Mouse (Mus musculus) hindbrain, embryonic 11.5 days (tissue): Measurements from ENCODE around the gene Olfr524. TPM values are rescaled to one million over a fixed set of nuclear protein-coding genes. Genes with fewer than 3 reads are reported as not detected.

Experiments
- ATAC-seq: fragments of 200-750 bp; cut with Nextera tagmentation; 2 replicates; pipeline ENCODE4 v1.8.0; 2017; ENCODE audit warnings: mild to moderate bottlenecking, moderate TSS enrichment, moderate library complexity; ENCODE audit not compliant: low FRiP score
- DNase-seq: peaks from one replicate; pipeline ENCODE4 v3.0.0-alpha.2; 2015; ENCODE audit warnings: low spot score
- H3K27ac ChIP-seq: fragments of 300-500 bp; sonication (generic); 2 replicates; pipeline ENCODE4 v1.5.1; 2014; ENCODE audit warnings: mild to moderate bottlenecking, low read depth, low read length
- H3K27me3 ChIP-seq: fragments of 300-500 bp; sonication (generic); 2 replicates; pipeline ENCODE4 v1.6.1; 2014; ENCODE audit warnings: mild to moderate bottlenecking, low read length, moderate library complexity, mixed read lengths; ENCODE audit not compliant: control insufficient read depth, insufficient read depth
- H3K36me3 ChIP-seq: fragments of 300-500 bp; sonication (generic); 2 replicates; pipeline ENCODE4 v1.6.1; 2014; ENCODE audit warnings: mild to moderate bottlenecking, low read length, moderate library complexity, mixed read lengths; ENCODE audit not compliant: control insufficient read depth, insufficient read depth
- H3K4me1 ChIP-seq: fragments of 300-500 bp; sonication (generic); replicated peaks from 2 replicates; pipeline ENCODE4 v1.6.1; 2014; ENCODE audit warnings: low read length, mixed read lengths; ENCODE audit not compliant: control insufficient read depth, insufficient read depth
- H3K4me2 ChIP-seq: fragments of 300-500 bp; sonication (generic); replicated peaks from 2 replicates; pipeline ENCODE4 v1.6.1; 2014; ENCODE audit warnings: mild to moderate bottlenecking, low read depth, low read length
- H3K4me3 ChIP-seq: fragments of 300-500 bp; sonication (generic); 2 replicates; pipeline ENCODE4 v1.5.1; 2014; ENCODE audit warnings: low read depth, low read length
- H3K9ac ChIP-seq: fragments of 300-500 bp; sonication (generic); 2 replicates; pipeline ENCODE4 v1.6.1; 2014; ENCODE audit warnings: low read depth, low read length
- H3K9me3 ChIP-seq: fragments of 300-500 bp; sonication (generic); 2 replicates; pipeline ENCODE4 v1.6.1; 2016; ENCODE audit warnings: low read length; ENCODE audit not compliant: control insufficient read depth
- WGBS: fragments of 180-500 bp; shearing (Covaris S2); extraction: QIAGEN DNeasy Blood & Tissue Kit; methylation state at CpG from one replicate; pipeline ENCODE4 v1.1.7; 2014; 5-methylcytosine and 5-hydroxymethylcytosine counted together
- polyA plus RNA-seq: library from polyadenylated mRNA; unstranded; fragments of >200 nt; fragmentation: Nextera tagmentation; extraction: Ambion mirVana; gene quantifications from 2 replicates; pipeline ENCODE4 v1.2.1, GENCODE M21; 2014

Gene Olfr524
- polyA plus RNA-seq = not detected in 2 replicates

GRCm38 (mm10) chr7:140205864-140206263 is at the start of gene Olfr524:
Gene Olfr524, minus strand, starts transcription at chr7:140205964.
- Histone ChIP-seq H3K27ac (no peak within 1 kb of the TSS), H3K36me3 (no peaks in the 10 kb centered on the region), H3K27me3 (no peaks in the 10 kb centered on the region), H3K9ac (no peak within 1 kb of the TSS), H3K4me2 (no peak within 1 kb of the TSS), H3K4me3 (no peak within 1 kb of the TSS), H3K4me1 (no peaks in the 10 kb centered on the region), H3K9me3 (no peaks in the 10 kb centered on the region)
- DNase-seq = no peak
- ATAC-seq = no peak

GRCm38 (mm10) chr7:140253780-140254299 is 48.1 kb upstream of the Olfr524 start:
- Histone ChIP-seq H3K27me3 (no peaks in the 10 kb centered on the region), H3K9ac (no peak overlapping the region), H3K27ac (no peak overlapping the region), H3K4me2 (no peak overlapping the region), H3K9me3 (no peaks in the 10 kb centered on the region), H3K4me1 (no peaks in the 10 kb centered on the region), H3K36me3 (no peaks in the 10 kb centered on the region), H3K4me3 (no peak overlapping the region)
- DNase-seq (no peak), ATAC-seq (no peak)
- WGBS = 84% methylated on average over 7 of the region's 7 CpGs

- Histone ChIP-seq H3K36me3 (no peaks in the 10 kb centered on the region), H3K27ac (no peak within 1 kb of the TSS), H3K4me3 (no peak within 1 kb of the TSS), H3K9me3 (no peaks in the 10 kb centered on the region), H3K4me2 (no peak within 1 kb of the TSS), H3K27me3 (no peaks in the 10 kb centered on the region), H3K4me1 (no peaks in the 10 kb centered on the region), H3K9ac (no peak within 1 kb of the TSS)
- WGBS = 85% methylated on average over 4 of the region's 4 CpGs
- no peak for DNase-seq
- ATAC-seq = no peak
Observed at GRCm38 (mm10) chr7:140247216-140247615, 41.5 kb upstream of the Olfr524 start, which contains the start of gene 5830411N06Rik. Gene 5830411N06Rik, plus strand, starts transcription at chr7:140247284.

GRCm38 (mm10) chr7:140233696-140234095 is 27.9 kb upstream of the Olfr524 start:
- ATAC-seq (no peak), DNase-seq (no peak)
- Histone ChIP-seq H3K4me2 (no peak overlapping the region), H3K27ac (no peak overlapping the region), H3K9ac (no peak overlapping the region), H3K4me3 (no peak overlapping the region), H3K27me3 (no peaks in the 10 kb centered on the region), H3K36me3 (no peaks in the 10 kb centered on the region), H3K9me3 (no peaks in the 10 kb centered on the region), H3K4me1 (no peaks in the 10 kb centered on the region)
- WGBS = 93% methylated on average over 3 of the region's 3 CpGs

GRCm38 (mm10) chr7:140231026-140231425 is 25.3 kb upstream of the Olfr524 start:
- ATAC-seq (no peak), DNase-seq (no peak)
- Histone ChIP-seq H3K27ac (no peak overlapping the region), H3K27me3 (no peaks in the 10 kb centered on the region), H3K9me3 (no peaks in the 10 kb centered on the region), H3K36me3 (no peaks in the 10 kb centered on the region), H3K4me2 (no peak overlapping the region), H3K9ac (no peak overlapping the region), H3K4me3 (no peak overlapping the region), H3K4me1 (no peaks in the 10 kb centered on the region)
- 62% methylated on average over 2 of the region's 2 CpGs for WGBS

- Histone ChIP-seq H3K27ac (no peak overlapping the region), H3K4me2 (no peak overlapping the region), H3K27me3 (no peaks in the 10 kb centered on the region), H3K9me3 (no peaks in the 10 kb centered on the region), H3K4me1 (no peaks in the 10 kb centered on the region), H3K4me3 (no peak overlapping the region), H3K36me3 (no peaks in the 10 kb centered on the region), H3K9ac (no peak overlapping the region)
- WGBS = 82% methylated on average over 13 of the region's 13 CpGs
- ATAC-seq (no peak), DNase-seq (no peak)
Observed at GRCm38 (mm10) chr7:140228476-140228875, 22.7 kb upstream of the Olfr524 start.

GRCm38 (mm10) chr7:140224209-140224608 is 18.4 kb upstream of the Olfr524 start:
- WGBS = 89% methylated on average over 13 of the region's 13 CpGs
- no peak for ATAC-seq
- no peaks in the 10 kb centered on the region for H3K4me1 ChIP-seq

GRCm38 (mm10) chr7:140220375-140220774 is 14.6 kb upstream of the Olfr524 start:
- no peaks in the 10 kb centered on the region for H3K36me3 ChIP-seq
- H3K9me3 ChIP-seq = no peaks in the 10 kb centered on the region
- no peaks in the 10 kb centered on the region for H3K4me1 ChIP-seq
- H3K27ac ChIP-seq = no peak overlapping the region
- H3K9ac ChIP-seq = no peak overlapping the region
- ATAC-seq (no peak), DNase-seq (no peak)
- H3K4me2 ChIP-seq = no peak overlapping the region
- H3K4me3 ChIP-seq = no peak overlapping the region
- H3K27me3 ChIP-seq = no peaks in the 10 kb centered on the region
- WGBS = 85% methylated on average over 4 of the region's 4 CpGs

More at GRCm38 (mm10) chr7:140224209-140224608, 18.4 kb upstream of the Olfr524 start:
- Histone ChIP-seq H3K36me3 (no peaks in the 10 kb centered on the region), H3K4me2 (no peak overlapping the region), H3K27me3 (no peaks in the 10 kb centered on the region), H3K27ac (no peak overlapping the region), H3K4me3 (no peak overlapping the region), H3K9me3 (no peaks in the 10 kb centered on the region), H3K9ac (no peak overlapping the region)
- DNase-seq = no peak

GRCm38 (mm10) chr7:140219268-140219667 is 13.5 kb upstream of the Olfr524 start:
- Histone ChIP-seq H3K4me3 (no peak overlapping the region), H3K9me3 (no peaks in the 10 kb centered on the region), H3K27ac (no peak overlapping the region), H3K36me3 (no peaks in the 10 kb centered on the region), H3K27me3 (no peaks in the 10 kb centered on the region), H3K4me1 (no peaks in the 10 kb centered on the region), H3K9ac (no peak overlapping the region), H3K4me2 (no peak overlapping the region)
- WGBS = 24% methylated on average over 1 of the region's 1 CpGs
- DNase-seq (no peak), ATAC-seq (no peak)
